Mouse (Mus musculus): ENCODE measurements around the gene Fam89b.

The Fam89b gene

GRCm38 (mm10) chr19:5739446-5739845, 10.0 kb upstream of the Fam89b start:
- DNase-seq (ENCODE audit: low spot score) = no peak

- DNase-seq (ENCODE audit: low spot score) = no peak
Observed at GRCm38 (mm10) chr19:5734325-5734724, 4.9 kb upstream of the Fam89b start.

GRCm38 (mm10) chr19:5731264-5731978, 2.0 kb upstream of the Fam89b start:
- peak; percentile 77 for DNase-seq (ENCODE audit: low spot score)

- no peak for DNase-seq (ENCODE audit: low spot score)
Observed at GRCm38 (mm10) chr19:5730314-5731186, 1.1 kb upstream of the Fam89b start.

DNA sequence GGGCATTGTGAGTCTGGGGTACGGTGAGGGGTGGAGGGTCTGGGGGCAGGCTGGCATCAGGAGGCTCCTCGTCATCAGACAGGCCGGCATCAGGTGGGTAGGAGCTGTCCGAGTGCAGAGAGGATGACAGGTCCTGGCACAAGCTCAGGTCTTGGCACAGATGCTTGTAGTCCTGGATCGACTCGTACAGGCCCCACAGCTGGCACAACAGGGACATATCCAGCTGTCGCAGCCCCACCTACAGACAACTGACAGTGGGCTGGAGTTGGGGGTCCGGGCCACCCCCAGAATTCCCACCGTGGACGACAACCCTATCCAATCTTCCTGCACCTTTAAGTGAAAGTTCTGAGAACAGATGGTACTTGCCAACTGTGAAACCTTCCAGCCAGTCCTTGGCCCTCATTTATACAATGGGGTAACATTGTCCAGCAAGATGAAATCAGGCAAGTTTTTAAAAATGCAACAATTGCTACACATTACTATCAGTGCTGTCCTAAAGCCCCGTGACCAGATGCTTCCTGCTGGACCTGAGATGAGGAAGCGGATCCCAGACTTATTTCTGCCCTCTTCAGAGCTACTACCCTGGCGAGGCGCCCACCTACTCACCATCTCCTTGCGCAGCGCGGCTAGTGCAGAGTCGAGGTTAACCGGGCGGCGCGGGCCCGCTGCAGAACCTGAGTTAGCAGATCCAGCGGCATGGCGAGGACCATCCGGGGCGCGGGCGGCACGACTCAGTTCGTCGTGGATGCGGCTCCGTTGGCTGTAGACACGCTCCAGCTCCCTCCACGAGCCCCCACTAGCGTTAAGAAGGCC, 616 bp downstream of the Fam89b start:
- no peak for DNase-seq (ENCODE audit: low spot score)

DNA sequence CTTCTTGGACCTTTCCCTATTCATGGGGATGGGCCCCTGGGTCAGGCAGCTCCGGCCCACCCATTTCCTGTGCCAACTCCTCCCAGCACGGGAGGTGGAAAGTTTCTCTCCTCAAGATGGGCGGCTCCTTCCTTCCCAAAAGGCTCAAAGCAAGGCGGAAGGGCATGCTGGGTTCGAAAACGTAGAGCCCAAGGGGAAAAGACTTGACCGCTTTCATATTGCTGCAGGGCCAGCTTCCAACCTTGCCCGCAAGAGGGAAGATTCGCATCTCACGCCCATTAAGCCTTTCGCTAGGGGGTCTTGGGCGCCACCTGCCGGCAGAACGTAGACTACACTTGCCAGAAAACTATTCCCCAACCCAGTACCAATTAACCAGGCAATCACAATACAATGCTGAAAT, 1.8 kb downstream of the Fam89b start:
- peak; percentile 67 for DNase-seq (ENCODE audit: low spot score)

DNA sequence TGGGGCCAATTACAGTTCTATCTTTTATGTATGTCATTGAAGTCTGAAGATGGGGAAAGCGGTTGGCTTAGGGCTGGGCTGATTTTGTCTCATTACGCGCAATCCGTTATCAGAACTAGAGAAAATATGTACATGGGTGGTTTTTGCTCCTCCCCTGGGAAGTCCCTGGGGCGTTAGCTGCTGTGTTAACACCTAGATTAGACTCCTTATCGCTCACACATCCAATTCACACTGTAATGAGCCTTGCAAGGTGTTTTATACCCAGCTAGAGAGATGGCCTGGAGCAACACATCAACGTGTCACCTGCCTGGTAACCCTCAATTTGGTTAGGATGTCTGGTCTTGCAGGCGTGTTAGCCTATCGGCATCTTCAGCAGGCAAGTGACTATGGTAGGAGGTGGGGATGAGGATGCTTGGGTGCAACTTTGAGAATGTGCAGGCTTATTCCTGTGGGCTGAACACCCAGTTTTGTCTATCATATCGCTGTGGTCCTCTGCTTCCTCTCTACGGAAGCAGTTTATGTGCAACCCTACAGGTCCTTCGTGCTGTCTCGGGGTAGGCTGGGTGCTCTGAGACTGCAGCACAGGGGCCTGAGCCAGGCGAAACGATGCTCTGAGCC, 2.4 kb downstream of the Fam89b start:
- DNase-seq (ENCODE audit: low spot score) = no peak

DNA sequence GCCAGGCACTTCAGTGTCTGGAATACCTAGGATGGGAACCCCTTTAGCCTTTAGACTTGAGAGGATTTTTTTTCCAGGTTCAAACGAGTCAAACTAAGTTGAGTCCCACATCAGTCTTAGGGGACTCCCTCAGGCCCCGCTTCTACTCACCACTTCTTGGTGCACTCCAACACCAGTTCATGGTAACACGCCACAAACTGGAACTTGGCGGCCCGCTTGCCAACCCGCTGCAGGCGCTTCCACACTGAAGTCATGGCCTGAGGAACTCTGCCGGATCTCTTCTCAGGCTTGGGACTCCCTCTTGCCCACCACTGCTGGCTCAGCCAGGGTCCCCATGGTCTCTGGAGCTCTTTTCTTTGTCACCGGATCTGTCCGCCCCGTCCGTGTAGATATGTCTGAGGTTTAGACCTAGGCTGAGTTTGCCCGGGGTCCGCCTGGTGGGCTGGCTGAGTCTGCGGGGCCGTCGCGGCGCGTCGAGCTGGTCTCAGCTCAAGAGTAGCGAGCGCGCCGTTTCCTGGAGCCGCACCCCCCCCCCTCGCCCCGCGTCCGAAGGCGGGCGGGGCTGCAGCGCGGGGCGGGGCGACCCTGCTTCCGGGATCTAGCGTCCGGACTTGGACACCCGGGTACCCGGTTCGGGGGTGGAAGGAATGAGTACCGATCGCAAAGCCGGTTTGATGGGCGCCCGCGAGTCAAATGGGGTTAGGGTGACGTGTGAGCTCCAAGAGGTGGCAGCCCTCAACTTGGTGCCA, 3.5 kb downstream of the Fam89b start, which contains the start of gene Ehbp1l1:
Ehbp1l1 (minus strand) TSS at position 551 of the 749 bp plus-strand sequence.
- DNase-seq (ENCODE audit: low spot score) = no peak

GRCm38 (mm10) chr19:5725029-5725707, 4.3 kb downstream of the Fam89b start:
- no peak for DNase-seq (ENCODE audit: low spot score)

- no peak for DNase-seq (ENCODE audit: low spot score)
Observed at GRCm38 (mm10) chr19:5724549-5724941, 4.9 kb downstream of the Fam89b start.

- no peak for DNase-seq (ENCODE audit: low spot score)
Observed at GRCm38 (mm10) chr19:5723934-5724548, 5.4 kb downstream of the Fam89b start.

DNA sequence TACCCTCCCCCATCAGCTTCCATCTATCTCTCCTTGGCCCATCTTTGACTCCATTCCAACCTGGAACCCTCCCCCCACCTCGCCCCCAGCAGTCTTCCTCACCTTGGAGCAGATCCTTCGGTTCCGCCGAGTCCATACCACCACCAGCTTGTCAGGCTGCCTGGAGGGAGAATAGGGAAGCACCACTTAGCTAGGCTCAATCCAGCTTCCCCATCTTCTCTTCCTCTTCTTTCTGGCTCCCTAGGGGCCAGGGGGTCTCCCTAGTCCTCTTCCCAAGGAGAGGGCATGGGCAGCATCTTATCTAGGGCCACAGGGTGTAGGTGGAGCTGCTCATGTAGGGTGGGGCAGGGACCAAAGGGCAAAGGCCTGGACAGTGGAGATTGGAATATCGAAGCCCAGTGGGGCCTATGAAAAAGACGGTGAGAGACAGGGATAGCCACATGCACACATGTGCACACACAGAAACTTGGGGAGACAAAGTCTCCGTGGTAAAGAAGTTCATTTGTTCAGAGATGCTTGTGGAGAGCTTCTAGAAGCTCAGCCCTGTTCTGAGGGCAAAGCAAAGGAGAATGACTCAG, 6.5 kb downstream of the Fam89b start:
- no peak for DNase-seq (ENCODE audit: low spot score)

DNA sequence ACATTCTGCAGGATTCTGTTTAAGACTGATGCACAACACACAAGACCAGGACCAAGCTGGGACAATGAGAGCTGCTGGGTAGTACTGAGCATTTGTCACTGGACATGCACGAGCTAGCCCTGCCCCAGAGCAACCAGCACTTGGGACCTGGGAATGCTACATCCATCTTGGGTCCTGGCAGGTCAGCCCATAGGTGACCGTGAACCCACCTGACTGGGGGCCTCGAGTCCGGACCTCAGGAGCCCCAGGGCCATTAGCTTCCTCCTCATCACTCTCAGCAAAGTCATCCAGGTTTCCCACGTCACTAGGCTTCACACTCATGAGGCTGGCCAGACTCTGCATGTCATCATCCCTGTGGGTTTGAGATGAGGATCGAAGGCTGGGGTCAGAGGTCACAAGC, 8.2 kb downstream of the Fam89b start:
- DNase-seq (ENCODE audit: low spot score) = no peak

DNA sequence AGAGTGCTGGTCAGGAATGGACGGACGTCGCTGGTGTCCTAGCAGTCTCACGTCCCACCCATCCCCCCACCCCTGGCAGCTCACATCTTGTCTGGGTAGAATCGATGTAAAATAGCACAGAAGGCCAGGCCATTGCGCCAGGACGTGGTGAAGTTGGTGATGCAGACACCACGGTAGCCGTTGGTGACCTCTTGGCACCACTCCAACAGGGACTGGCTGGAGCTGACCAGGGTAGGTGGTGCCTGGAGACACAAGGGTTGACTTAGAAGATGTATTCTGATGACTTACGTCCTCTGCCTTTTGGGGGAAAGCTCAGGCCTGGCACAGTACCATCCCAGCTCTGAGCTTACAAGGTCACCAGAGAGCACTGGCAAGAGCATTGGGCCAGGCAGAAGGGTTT, 12.5 kb downstream of the Fam89b start:
- no peak for DNase-seq (ENCODE audit: low spot score)

DNA sequence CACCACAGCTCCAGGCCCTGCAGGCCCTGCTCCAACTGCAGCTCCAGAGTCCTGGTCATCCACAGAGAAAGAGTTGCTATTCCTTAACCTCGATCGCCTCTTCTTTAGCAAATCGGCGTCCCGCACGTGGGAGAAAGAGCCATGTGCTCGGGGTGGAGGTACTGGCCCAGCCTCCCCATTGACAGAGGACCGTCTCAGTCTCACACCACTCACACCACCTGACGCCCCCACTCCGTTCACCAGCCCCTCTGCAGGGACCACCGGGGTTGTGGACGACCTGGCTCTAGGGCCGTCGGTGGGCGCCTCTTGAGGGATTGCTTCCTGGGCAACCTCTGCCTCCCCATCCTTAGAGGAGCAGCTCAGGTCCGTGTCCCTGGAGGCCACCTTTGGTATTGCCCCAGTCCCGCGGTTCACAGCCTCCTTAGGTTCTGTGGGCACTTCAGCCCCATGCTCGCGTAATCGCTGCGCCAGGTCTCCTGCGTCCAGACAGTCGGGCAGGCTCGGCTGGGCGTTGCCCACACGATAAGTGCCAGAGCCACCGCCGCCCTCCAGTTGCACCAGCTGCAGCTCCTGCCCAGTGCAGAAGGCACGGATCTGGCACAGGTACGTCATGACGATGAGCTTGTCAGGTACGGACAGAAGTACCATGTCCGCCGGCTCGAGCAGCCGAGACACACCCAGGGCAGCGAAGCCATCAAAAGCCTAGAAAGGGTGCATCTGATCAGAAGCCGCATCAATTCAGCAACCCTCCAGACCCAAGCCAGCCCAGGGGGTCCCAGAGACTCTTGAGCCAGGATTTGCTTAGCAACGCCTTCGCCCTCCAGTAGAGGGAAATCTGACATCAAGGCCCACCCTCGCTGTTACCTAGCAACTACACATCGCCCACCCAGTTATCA, 13.4 kb downstream of the Fam89b start:
- no peak for DNase-seq (ENCODE audit: low spot score)

- DNase-seq (ENCODE audit: low spot score) = no peak
Observed at GRCm38 (mm10) chr19:5713730-5714129, 15.7 kb downstream of the Fam89b start.

- DNase-seq (ENCODE audit: low spot score) = no peak
Observed at GRCm38 (mm10) chr19:5713255-5713654, 16.2 kb downstream of the Fam89b start.

- DNase-seq (ENCODE audit: low spot score) = no peak
Observed at GRCm38 (mm10) chr19:5711907-5712460, 17.5 kb downstream of the Fam89b start.
